Mouse (Mus musculus): ENCODE data around the gene Aph1b.
"Not testable (repeated sequence)": the region's sequence is repeated elsewhere in the genome, so short reads cannot be mapped to it uniquely, and the experiment has no call there.

GRCm38 (mm10) chr9:66805951-66806350 lies 10.7 kb upstream of the Aph1b start:
- not testable (repeated sequence) for TF ChIP-seq CTCF (conservative IDR thresholded peaks at IDR 0.05; ENCODE audit: insufficient read depth, insufficient read length, low read depth, low read length); POLR2A (IDR thresholded peaks at IDR 0.05; ENCODE audit: low read depth, low read length)
